Mouse (Mus musculus): Measurements from ENCODE around the gene Vps53. TPM values are rescaled to one million over a fixed set of nuclear protein-coding genes. Genes with fewer than 3 reads are reported as not detected.

Gene Vps53
- total and polyA plus RNA-seq, 2 experiments from 2014 or later, result 25.2 to 40.6 TPM

DNA sequence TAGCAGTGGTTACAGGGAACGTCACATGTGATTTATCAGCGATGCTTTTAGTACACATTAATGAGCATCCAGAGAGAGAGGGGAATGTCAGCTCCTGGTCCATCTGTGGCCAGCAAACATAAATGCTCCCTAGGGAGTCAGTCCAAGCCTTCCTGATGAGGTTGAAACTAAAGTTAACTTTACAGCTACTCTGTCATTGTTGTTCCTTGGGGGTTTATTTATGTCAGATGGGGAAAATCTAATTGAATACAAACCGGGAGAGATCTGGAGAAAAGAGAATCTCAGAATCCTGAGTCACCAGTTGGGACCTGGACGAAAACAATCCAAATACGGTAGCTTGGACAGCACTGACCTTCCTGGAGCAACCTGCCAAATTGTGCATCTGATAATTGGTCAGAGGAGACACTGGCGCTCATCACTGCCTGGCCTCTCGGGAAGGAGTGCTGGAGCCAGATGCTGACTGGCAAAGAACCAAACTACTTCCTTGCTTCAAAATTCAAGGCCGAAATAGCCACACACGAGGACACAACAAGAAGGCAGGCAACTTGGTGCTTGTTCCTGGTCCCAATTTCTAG is 113.8 kb downstream of the Vps53 start:
- H3K27me3 ChIP-seq (ENCODE audit: control insufficient read depth, insufficient read depth, low read length), result no peaks in the 10 kb centered on the region

DNA sequence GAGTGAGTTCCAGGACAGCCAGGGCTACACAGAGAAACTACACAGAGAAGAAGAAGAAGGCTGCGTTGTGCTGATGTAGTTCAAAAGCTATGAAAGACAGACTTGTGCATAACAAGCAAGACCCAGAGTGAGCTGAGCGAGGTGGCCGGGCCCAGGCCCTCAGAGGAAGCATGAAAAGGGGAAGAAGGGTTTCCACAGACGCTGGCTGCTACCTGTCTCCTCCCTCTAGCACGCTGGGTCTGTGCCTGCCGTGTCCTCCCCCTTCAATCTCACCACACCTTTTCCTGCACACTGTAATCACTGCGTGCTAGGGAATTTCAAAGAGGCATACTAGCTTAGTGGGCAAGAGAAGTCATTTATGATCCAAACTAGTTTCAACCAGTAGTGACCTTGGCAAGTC is 115.0 kb downstream of the Vps53 start:
- DNase-seq (ENCODE audit: low spot score), result no peak
- TF ChIP-seq CTCF (IDR thresholded peaks at IDR 0.05; ENCODE audit: low read depth) (no peak), EP300 (IDR thresholded peaks at IDR 0.05; ENCODE audit: low read depth) (no peak)

More for the DNA sequence above, 113.8 kb downstream of the Vps53 start:
- no peak overlapping the region for H3K27ac ChIP-seq (ENCODE audit: low read depth)
- H3K36me3 ChIP-seq (replicated peaks; ENCODE audit: control insufficient read depth, insufficient read depth, low read length), result no peaks in the 10 kb centered on the region; the same call in 1 of the 2 replicates
- WGBS, result 46% methylated on average over 9 of the region's 9 CpGs
- no peaks in the 10 kb centered on the region for H3K9me3 ChIP-seq (replicated peaks; ENCODE audit: control insufficient read depth, low read length)
- DNase-seq (ENCODE audit: low spot score), result no peak
- ATAC-seq (ENCODE audit: insufficient read depth, low read depth), result no peak
- H3K4me1 ChIP-seq (ENCODE audit: control insufficient read depth, insufficient read depth), result peaks cover 19% of the 10 kb centered on the region
- TF ChIP-seq EP300 (IDR thresholded peaks at IDR 0.05; ENCODE audit: low read depth) (no peak), CTCF (IDR thresholded peaks at IDR 0.05; ENCODE audit: low read depth) (no peak)
- H3K4me3 ChIP-seq (ENCODE audit: low read depth, low read length), result no peak overlapping the region
- H3K4me2 ChIP-seq (ENCODE audit: low read depth, low read length), result no peak overlapping the region
- no peak overlapping the region for H3K9ac ChIP-seq (replicated peaks; ENCODE audit: low read depth, low read length)

GRCm38 (mm10) chr11:76060906-76061305 is 118.5 kb downstream of the Vps53 start:
- no peak for DNase-seq (ENCODE audit: low spot score)
- 93% methylated on average over 2 of the region's 2 CpGs for WGBS
- Histone ChIP-seq H3K27me3 (ENCODE audit: control insufficient read depth, insufficient read depth, low read length) (no peaks in the 10 kb centered on the region), H3K36me3 (replicated peaks; ENCODE audit: control insufficient read depth, insufficient read depth, low read length) (0 out of 2 replicates have a peak, but pooled peaks cover 3% of the 10 kb centered on the region), H3K4me3 (ENCODE audit: low read depth, low read length) (no peak overlapping the region), H3K4me1 (ENCODE audit: control insufficient read depth, insufficient read depth) (peaks cover 20% of the 10 kb centered on the region), H3K4me2 (ENCODE audit: low read depth, low read length) (no peak overlapping the region), H3K9ac (replicated peaks; ENCODE audit: low read depth, low read length) (no peak overlapping the region), H3K9me3 (replicated peaks; ENCODE audit: control insufficient read depth, low read length) (no peaks in the 10 kb centered on the region), H3K27ac (ENCODE audit: low read depth) (no peak overlapping the region)
- TF ChIP-seq CTCF (IDR thresholded peaks at IDR 0.05; ENCODE audit: low read depth), result no peak
- TF ChIP-seq EP300 (IDR thresholded peaks at IDR 0.05; ENCODE audit: low read depth), result no peak
- no peak for ATAC-seq (ENCODE audit: insufficient read depth, low read depth)

More for the DNA sequence above, 115.0 kb downstream of the Vps53 start:
- Histone ChIP-seq H3K9ac (replicated peaks; ENCODE audit: low read depth, low read length) (no peak overlapping the region), H3K4me3 (ENCODE audit: low read depth, low read length) (no peak overlapping the region), H3K27me3 (ENCODE audit: control insufficient read depth, insufficient read depth, low read length) (no peaks in the 10 kb centered on the region), H3K36me3 (replicated peaks; ENCODE audit: control insufficient read depth, insufficient read depth, low read length) (no peaks in the 10 kb centered on the region; the same call in 1 of the 2 replicates), H3K27ac (ENCODE audit: low read depth) (no peak overlapping the region), H3K9me3 (replicated peaks; ENCODE audit: control insufficient read depth, low read length) (no peaks in the 10 kb centered on the region), H3K4me2 (ENCODE audit: low read depth, low read length) (no peak overlapping the region), H3K4me1 (ENCODE audit: control insufficient read depth, insufficient read depth) (peaks cover 24% of the 10 kb centered on the region)
- 83% methylated on average over 7 of the region's 7 CpGs for WGBS
- no peak for ATAC-seq (ENCODE audit: insufficient read depth, low read depth)

DNA sequence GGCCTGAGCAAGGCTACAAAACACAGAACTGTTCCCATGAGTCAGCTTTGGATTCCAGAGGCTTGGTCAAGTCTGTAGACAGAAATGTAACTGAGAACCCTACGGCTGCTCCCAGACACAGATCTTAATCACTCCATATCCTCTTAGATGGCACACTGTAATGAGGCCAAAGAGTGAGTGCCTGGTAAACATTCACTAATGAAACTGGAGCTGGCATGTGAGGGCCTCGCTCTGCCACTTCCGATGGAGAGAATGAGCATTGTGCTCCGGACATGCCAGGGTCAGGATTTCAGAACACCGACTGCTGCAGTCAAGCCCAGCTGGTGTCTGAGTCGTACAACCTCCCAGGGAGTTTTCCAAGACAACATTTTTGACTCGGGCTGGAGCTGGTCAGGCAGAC is 119.5 kb downstream of the Vps53 start:
- no peak overlapping the region for H3K4me2 ChIP-seq (ENCODE audit: low read depth, low read length)
- H3K27me3 ChIP-seq (ENCODE audit: control insufficient read depth, insufficient read depth, low read length), result no peaks in the 10 kb centered on the region
- 58% methylated on average over 7 of the region's 7 CpGs for WGBS
- no peaks in the 10 kb centered on the region for H3K9me3 ChIP-seq (replicated peaks; ENCODE audit: control insufficient read depth, low read length)
- no peak overlapping the region for H3K4me3 ChIP-seq (ENCODE audit: low read depth, low read length)
- DNase-seq (ENCODE audit: low spot score), result no peak
- peak overlapping the region; percentile 48; the same call in 1 of the 2 replicates for H3K27ac ChIP-seq (ENCODE audit: low read depth)
- H3K36me3 ChIP-seq (replicated peaks; ENCODE audit: control insufficient read depth, insufficient read depth, low read length), result 0 out of 2 replicates have a peak, but pooled peaks cover 3% of the 10 kb centered on the region
- no peak overlapping the region for H3K9ac ChIP-seq (replicated peaks; ENCODE audit: low read depth, low read length)
- TF ChIP-seq CTCF (IDR thresholded peaks at IDR 0.05; ENCODE audit: low read depth) (no peak), EP300 (IDR thresholded peaks at IDR 0.05; ENCODE audit: low read depth) (no peak)
- ATAC-seq (ENCODE audit: insufficient read depth, low read depth), result no peak
- H3K4me1 ChIP-seq (ENCODE audit: control insufficient read depth, insufficient read depth), result peaks cover 11% of the 10 kb centered on the region; the same call in 1 of the 2 replicates

DNA sequence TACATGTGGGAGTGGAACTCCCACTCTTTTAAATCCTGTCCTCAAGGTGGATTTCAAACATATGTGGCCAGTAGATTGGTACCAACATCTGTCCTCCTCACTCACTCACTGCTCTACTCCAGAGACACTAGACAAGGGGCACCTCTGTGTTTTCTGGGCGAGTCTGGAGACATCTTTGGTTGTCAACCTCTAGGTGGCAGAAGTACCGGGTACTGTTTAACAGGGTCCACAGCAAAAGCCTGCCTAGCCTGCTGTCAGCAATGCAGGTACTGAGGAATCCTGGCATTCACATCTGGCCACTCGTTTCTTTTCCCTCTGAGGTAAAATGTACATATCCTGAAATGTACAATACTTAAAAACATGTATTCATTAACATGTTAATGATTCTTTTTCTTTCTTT is 123.0 kb downstream of the Vps53 start:
- H3K9me3 ChIP-seq (replicated peaks; ENCODE audit: control insufficient read depth, low read length), result no peaks in the 10 kb centered on the region
- 0 out of 2 replicates have a peak, but pooled peaks cover 3% of the 10 kb centered on the region for H3K36me3 ChIP-seq (replicated peaks; ENCODE audit: control insufficient read depth, insufficient read depth, low read length)
- H3K4me1 ChIP-seq (ENCODE audit: control insufficient read depth, insufficient read depth), result 0 out of 2 replicates have a peak, but pooled peaks cover 5% of the 10 kb centered on the region
- no peak overlapping the region for H3K4me2 ChIP-seq (ENCODE audit: low read depth, low read length)
- H3K27ac ChIP-seq (ENCODE audit: low read depth), result no peak overlapping the region
- ATAC-seq (ENCODE audit: insufficient read depth, low read depth) (no peak), DNase-seq (ENCODE audit: low spot score) (no peak)
- 26% methylated on average over 3 of the region's 3 CpGs for WGBS
- H3K9ac ChIP-seq (replicated peaks; ENCODE audit: low read depth, low read length), result no peak overlapping the region
- H3K4me3 ChIP-seq (ENCODE audit: low read depth, low read length), result no peak overlapping the region
- TF ChIP-seq CTCF (IDR thresholded peaks at IDR 0.05; ENCODE audit: low read depth) (peak; percentile 29), EP300 (IDR thresholded peaks at IDR 0.05; ENCODE audit: low read depth) (no peak)
- H3K27me3 ChIP-seq (ENCODE audit: control insufficient read depth, insufficient read depth, low read length), result no peaks in the 10 kb centered on the region

- Histone ChIP-seq H3K27me3 (ENCODE audit: control insufficient read depth, insufficient read depth, low read length) (no peaks in the 10 kb centered on the region), H3K4me3 (ENCODE audit: low read depth, low read length) (no peak overlapping the region), H3K4me1 (ENCODE audit: control insufficient read depth, insufficient read depth) (no peaks in the 10 kb centered on the region), H3K9ac (replicated peaks; ENCODE audit: low read depth, low read length) (no peak overlapping the region), H3K36me3 (replicated peaks; ENCODE audit: control insufficient read depth, insufficient read depth, low read length) (0 out of 2 replicates have a peak, but pooled peaks cover under 1% of the 10 kb centered on the region), H3K9me3 (replicated peaks; ENCODE audit: control insufficient read depth, low read length) (no peaks in the 10 kb centered on the region), H3K4me2 (ENCODE audit: low read depth, low read length) (no peak overlapping the region), H3K27ac (ENCODE audit: low read depth) (no peak overlapping the region)
- TF ChIP-seq EP300 (IDR thresholded peaks at IDR 0.05; ENCODE audit: low read depth) (no peak), CTCF (IDR thresholded peaks at IDR 0.05; ENCODE audit: low read depth) (no peak)
- DNase-seq (ENCODE audit: low spot score) (no peak), ATAC-seq (ENCODE audit: insufficient read depth, low read depth) (no peak)
- WGBS, result 84% methylated on average over 5 of the region's 5 CpGs
Observed at GRCm38 (mm10) chr11:76052496-76052895, 127.0 kb downstream of the Vps53 start.

Data from heart, postnatal 0 days (tissue).